Mouse (Mus musculus): ENCODE data around the gene Clpsl2.
A peak's percentile ranks its signal among the peaks of the same experiment; 100 is the strongest.
"Not testable (repeated sequence)": the region's sequence is repeated elsewhere in the genome, so short reads cannot be mapped to it uniquely, and the experiment has no call there.

Gene Clpsl2

GRCm38 (mm10) chr17:28521071-28521726 lies 28.0 kb upstream of the Clpsl2 start:
- no peak for DNase-seq (ENCODE audit: low spot score in 2 of 2)

- DNase-seq (ENCODE audit: low spot score in 2 of 2): no peak
Measured at GRCm38 (mm10) chr17:28521920-28522319, 27.3 kb upstream of the Clpsl2 start.

- peak; percentile 82 to 95 for DNase-seq (ENCODE audit: low spot score in 2 of 2)
Measured at GRCm38 (mm10) chr17:28522623-28523354, 26.4 kb upstream of the Clpsl2 start.

- no peak for DNase-seq (ENCODE audit: low spot score in 2 of 2)
Measured at GRCm38 (mm10) chr17:28523355-28524008, 25.7 kb upstream of the Clpsl2 start.

- DNase-seq (ENCODE audit: low spot score in 2 of 2): no peak
Measured at GRCm38 (mm10) chr17:28524009-28524695, 25.1 kb upstream of the Clpsl2 start.

GRCm38 (mm10) chr17:28524831-28525430 lies 24.3 kb upstream of the Clpsl2 start:
- DNase-seq (ENCODE audit: low spot score in 2 of 2): no peak

- no peak for DNase-seq (ENCODE audit: low spot score in 2 of 2)
Measured at GRCm38 (mm10) chr17:28527184-28528042, 21.8 kb upstream of the Clpsl2 start.

GRCm38 (mm10) chr17:28528043-28528351 lies 21.2 kb upstream of the Clpsl2 start:
- peak in 1 of 2 experiments; percentile 91 for DNase-seq (ENCODE audit: low spot score in 2 of 2)

- no peak for DNase-seq (ENCODE audit: low spot score in 2 of 2)
Measured at GRCm38 (mm10) chr17:28529116-28529515, 20.1 kb upstream of the Clpsl2 start.

GRCm38 (mm10) chr17:28530506-28530905 lies 18.7 kb upstream of the Clpsl2 start, which contains the start of gene Armc12:
TSS of gene Armc12 (plus strand) at chr17:28530806.
- no peak for DNase-seq (ENCODE audit: low spot score in 2 of 2)

- DNase-seq (ENCODE audit: low spot score in 2 of 2): no peak
Measured at GRCm38 (mm10) chr17:28531946-28532345, 17.3 kb upstream of the Clpsl2 start.

- DNase-seq (ENCODE audit: low spot score in 2 of 2): no peak
Measured at GRCm38 (mm10) chr17:28532557-28532956, 16.7 kb upstream of the Clpsl2 start.

GRCm38 (mm10) chr17:28533327-28533726 lies 15.9 kb upstream of the Clpsl2 start:
- no peak for DNase-seq (ENCODE audit: low spot score in 2 of 2)

- DNase-seq (ENCODE audit: low spot score in 2 of 2): no peak
Measured at GRCm38 (mm10) chr17:28537881-28538280, 11.3 kb upstream of the Clpsl2 start.

GRCm38 (mm10) chr17:28546925-28547324 lies 2.3 kb upstream of the Clpsl2 start:
- DNase-seq (ENCODE audit: low spot score in 2 of 2): no peak

GRCm38 (mm10) chr17:28548550-28548949 lies 661 bp upstream of the Clpsl2 start:
- no peak for DNase-seq (ENCODE audit: low spot score in 2 of 2)

GRCm38 (mm10) chr17:28553040-28553793 lies 4.0 kb downstream of the Clpsl2 start:
- DNase-seq (ENCODE audit: low spot score in 2 of 2): peak in 1 of 2 experiments; percentile 79

GRCm38 (mm10) chr17:28554021-28554420 lies 4.8 kb downstream of the Clpsl2 start:
- DNase-seq (ENCODE audit: low spot score in 2 of 2): not testable (repeated sequence)

GRCm38 (mm10) chr17:28556635-28557396 lies 7.6 kb downstream of the Clpsl2 start:
- DNase-seq (ENCODE audit: low spot score in 2 of 2): no peak

Data from left cerebral cortex, adult 9 months (tissue).